Mouse (Mus musculus): Measurements from ENCODE around the gene Limk1. TPM values are rescaled to one million over a fixed set of nuclear protein-coding genes. Genes with fewer than 3 reads are reported as not detected.
A peak's percentile ranks its signal among the peaks of the same experiment; 100 is the strongest.

Gene Limk1
- polyA plus RNA-seq, 1 experiment from 2014 or later = 1.8 TPM

GRCm38 (mm10) chr5:134695082-134695481 is 6.7 kb upstream of the Limk1 start:
- no peaks in the 10 kb centered on the region for H3K4me1 ChIP-seq (replicated peaks; ENCODE audit: control insufficient read depth, insufficient read depth, low read length)
- no peak overlapping the region for H3K4me3 ChIP-seq (ENCODE audit: low read depth, low read length)
- no peak overlapping the region for H3K4me2 ChIP-seq (replicated peaks; ENCODE audit: low read depth)
- 11% methylated on average over 2 of the region's 2 CpGs for WGBS
- peak; percentile 43; the same call in 1 of the 2 replicates for ATAC-seq
- H3K27me3 ChIP-seq (replicated peaks; ENCODE audit: control insufficient read depth, insufficient read depth, low read length) = no peaks in the 10 kb centered on the region
- no peak overlapping the region for H3K9ac ChIP-seq (ENCODE audit: low read depth, low read length)
- H3K27ac ChIP-seq (ENCODE audit: low read depth, low read length) = no peak overlapping the region
- H3K9me3 ChIP-seq (ENCODE audit: control insufficient read depth) = no peaks in the 10 kb centered on the region
- peak; percentile 55 for TF ChIP-seq CTCF (IDR thresholded peaks at IDR 0.05; ENCODE audit: low read depth)
- no peaks in the 10 kb centered on the region for H3K36me3 ChIP-seq (ENCODE audit: control insufficient read depth, insufficient read depth)

GRCm38 (mm10) chr5:134692704-134693103 is 4.3 kb upstream of the Limk1 start:
- no peak for TF ChIP-seq CTCF (IDR thresholded peaks at IDR 0.05; ENCODE audit: low read depth)
- H3K36me3 ChIP-seq (ENCODE audit: control insufficient read depth, insufficient read depth) = no peaks in the 10 kb centered on the region
- no peak overlapping the region for H3K4me3 ChIP-seq (ENCODE audit: low read depth, low read length)
- H3K4me2 ChIP-seq (replicated peaks; ENCODE audit: low read depth) = no peak overlapping the region
- H3K9me3 ChIP-seq (ENCODE audit: control insufficient read depth) = no peaks in the 10 kb centered on the region
- no peaks in the 10 kb centered on the region for H3K4me1 ChIP-seq (replicated peaks; ENCODE audit: control insufficient read depth, insufficient read depth, low read length)
- H3K27me3 ChIP-seq (replicated peaks; ENCODE audit: control insufficient read depth, insufficient read depth, low read length) = no peaks in the 10 kb centered on the region
- WGBS = 89% methylated on average over 1 of the region's 1 CpGs
- ATAC-seq = no peak
- no peak overlapping the region for H3K27ac ChIP-seq (ENCODE audit: low read depth, low read length)
- no peak overlapping the region for H3K9ac ChIP-seq (ENCODE audit: low read depth, low read length)

- Histone ChIP-seq H3K9me3 (ENCODE audit: control insufficient read depth) (no peaks in the 10 kb centered on the region), H3K4me3 (ENCODE audit: low read depth, low read length) (peak overlapping the region; percentile 66), H3K36me3 (ENCODE audit: control insufficient read depth, insufficient read depth) (no peaks in the 10 kb centered on the region), H3K9ac (ENCODE audit: low read depth, low read length) (0 out of 2 replicates have a peak overlapping the region, but pooled peaks have one; percentile 58), H3K4me2 (replicated peaks; ENCODE audit: low read depth) (peak overlapping the region; percentile 98), H3K4me1 (replicated peaks; ENCODE audit: control insufficient read depth, insufficient read depth, low read length) (no peaks in the 10 kb centered on the region), H3K27ac (ENCODE audit: low read depth, low read length) (peak overlapping the region; percentile 23; the same call in 1 of the 2 replicates), H3K27me3 (replicated peaks; ENCODE audit: control insufficient read depth, insufficient read depth, low read length) (no peaks in the 10 kb centered on the region)
- 0% methylated on average over 38 of the region's 38 CpGs for WGBS
- peak; percentile 74 for TF ChIP-seq CTCF (IDR thresholded peaks at IDR 0.05; ENCODE audit: low read depth)
- ATAC-seq = peak; percentile 97
Observed at GRCm38 (mm10) chr5:134688718-134689284, 403 bp upstream of the Limk1 start.

- Histone ChIP-seq H3K4me3 (ENCODE audit: low read depth, low read length) (no peak overlapping the region), H3K27me3 (replicated peaks; ENCODE audit: control insufficient read depth, insufficient read depth, low read length) (no peaks in the 10 kb centered on the region), H3K36me3 (ENCODE audit: control insufficient read depth, insufficient read depth) (no peaks in the 10 kb centered on the region), H3K4me2 (replicated peaks; ENCODE audit: low read depth) (no peak overlapping the region), H3K9ac (ENCODE audit: low read depth, low read length) (no peak overlapping the region), H3K4me1 (replicated peaks; ENCODE audit: control insufficient read depth, insufficient read depth, low read length) (no peaks in the 10 kb centered on the region), H3K9me3 (ENCODE audit: control insufficient read depth) (no peaks in the 10 kb centered on the region), H3K27ac (ENCODE audit: low read depth, low read length) (no peak overlapping the region)
- TF ChIP-seq CTCF (IDR thresholded peaks at IDR 0.05; ENCODE audit: low read depth) = no peak
- 75% methylated on average over 1 of the region's 1 CpGs for WGBS
- no peak for ATAC-seq
Observed at GRCm38 (mm10) chr5:134687187-134687586, 1.2 kb downstream of the Limk1 start.

- Histone ChIP-seq H3K9me3 (ENCODE audit: control insufficient read depth) (no peaks in the 10 kb centered on the region), H3K4me2 (replicated peaks; ENCODE audit: low read depth) (no peak overlapping the region), H3K27ac (ENCODE audit: low read depth, low read length) (no peak overlapping the region), H3K9ac (ENCODE audit: low read depth, low read length) (no peak overlapping the region), H3K4me1 (replicated peaks; ENCODE audit: control insufficient read depth, insufficient read depth, low read length) (no peaks in the 10 kb centered on the region), H3K27me3 (replicated peaks; ENCODE audit: control insufficient read depth, insufficient read depth, low read length) (no peaks in the 10 kb centered on the region), H3K36me3 (ENCODE audit: control insufficient read depth, insufficient read depth) (no peaks in the 10 kb centered on the region), H3K4me3 (ENCODE audit: low read depth, low read length) (no peak overlapping the region)
- 92% methylated on average over 6 of the region's 6 CpGs for WGBS
- ATAC-seq = no peak
- no peak for TF ChIP-seq CTCF (IDR thresholded peaks at IDR 0.05; ENCODE audit: low read depth)
Observed at GRCm38 (mm10) chr5:134686541-134686940, 1.9 kb downstream of the Limk1 start.

GRCm38 (mm10) chr5:134684398-134684797 is 4.0 kb downstream of the Limk1 start:
- H3K4me2 ChIP-seq (replicated peaks; ENCODE audit: low read depth) = no peak overlapping the region
- WGBS = 86% methylated on average over 2 of the region's 2 CpGs
- no peak for TF ChIP-seq CTCF (IDR thresholded peaks at IDR 0.05; ENCODE audit: low read depth)
- no peak overlapping the region for H3K9ac ChIP-seq (ENCODE audit: low read depth, low read length)
- no peak for ATAC-seq
- peaks cover 3% of the 10 kb centered on the region; the same call in 1 of the 2 replicates for H3K4me1 ChIP-seq (replicated peaks; ENCODE audit: control insufficient read depth, insufficient read depth, low read length)
- H3K9me3 ChIP-seq (ENCODE audit: control insufficient read depth) = no peaks in the 10 kb centered on the region
- H3K27ac ChIP-seq (ENCODE audit: low read depth, low read length) = no peak overlapping the region
- no peak overlapping the region for H3K4me3 ChIP-seq (ENCODE audit: low read depth, low read length)
- H3K36me3 ChIP-seq (ENCODE audit: control insufficient read depth, insufficient read depth) = no peaks in the 10 kb centered on the region
- H3K27me3 ChIP-seq (replicated peaks; ENCODE audit: control insufficient read depth, insufficient read depth, low read length) = no peaks in the 10 kb centered on the region
